Mouse (Mus musculus) CH12F3 (cell line): Measurements from ENCODE around the gene Vdac2.

Experiments
- in situ Hi-C: fragments of 300-500 bp; cut with MboI; formaldehyde crosslinking; loops from 2 replicates; pipeline ENCODE4 v1.14.3; 2020; ENCODE audit warnings: low sequenced_read_pairs

The Vdac2 gene

DNA sequence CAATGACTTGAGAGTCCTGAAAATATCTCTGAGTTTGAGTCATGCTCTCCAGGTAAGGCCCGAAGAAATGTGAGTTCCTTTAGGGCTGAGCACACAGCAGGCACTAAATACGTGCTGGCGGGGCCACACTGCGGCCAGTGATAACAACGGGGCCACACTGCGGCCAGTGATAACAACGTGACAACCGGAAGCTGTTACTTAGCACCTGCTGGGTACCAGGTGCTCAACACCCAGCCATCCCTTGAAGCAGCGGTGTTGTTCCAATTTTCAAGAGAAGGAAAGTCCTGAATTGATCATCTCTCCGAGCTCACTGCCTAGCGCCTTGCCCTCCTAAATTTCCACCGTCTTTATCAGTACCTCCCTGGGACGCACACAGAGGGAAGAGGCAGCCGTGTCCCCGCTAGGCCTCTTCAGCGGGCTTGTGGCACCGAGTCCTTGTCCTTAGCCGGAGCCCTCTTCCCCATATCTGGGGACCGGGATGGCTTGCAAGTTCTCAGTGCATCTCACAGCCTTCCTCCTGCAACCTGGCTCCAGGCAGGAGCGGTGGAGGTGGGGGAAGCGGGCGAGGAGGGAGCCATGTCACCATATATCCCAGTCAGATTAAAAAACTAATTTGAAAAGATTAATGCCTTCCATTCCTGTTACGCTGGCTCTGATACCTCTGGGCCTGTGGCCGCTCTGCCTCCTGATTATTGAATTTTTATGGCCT, 25.5 kb downstream of the Vdac2 start:
- in situ Hi-C loops, result loop anchor here (10.0 kb wide), 1 partner anchor 716 kb away; no protein-coding TSS in a partner anchor

GRCm38 (mm10) chr14:21851996-21852791, 27.2 kb downstream of the Vdac2 start:
- in situ Hi-C loops, result loop anchor here (10.0 kb wide), 1 partner anchor 717 kb away; no protein-coding TSS in a partner anchor

DNA sequence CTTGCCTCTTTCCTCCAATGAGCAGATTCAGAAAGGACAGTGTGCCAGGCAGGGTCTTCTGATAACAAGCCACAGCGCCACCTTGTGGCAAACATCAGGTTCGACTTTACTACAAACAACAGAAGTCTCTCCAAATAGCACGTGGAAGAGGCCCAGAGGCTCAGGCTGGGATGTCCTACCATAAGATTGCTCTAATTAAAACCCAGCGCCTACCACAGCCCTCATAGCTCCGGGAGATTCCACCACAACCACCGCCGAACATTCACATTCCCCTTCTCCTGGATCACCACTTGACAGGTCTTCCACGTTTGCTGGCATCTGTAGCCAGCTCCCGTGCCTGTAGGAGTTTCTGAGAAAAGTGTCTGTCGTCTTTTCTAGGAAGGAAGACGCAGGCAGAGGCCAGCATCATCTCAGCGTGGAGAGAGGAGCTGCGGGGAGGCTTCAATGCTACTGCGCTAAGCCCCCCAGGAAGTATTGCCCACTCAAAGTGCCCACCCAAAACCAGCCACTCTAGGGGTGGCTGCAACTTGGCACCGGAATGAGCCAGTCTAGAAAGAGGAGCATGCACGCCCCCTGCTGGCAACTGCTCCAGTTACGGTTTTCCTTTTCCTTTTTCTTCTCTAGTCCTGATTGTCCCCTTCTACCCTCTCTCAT, 28.5 kb downstream of the Vdac2 start:
- in situ Hi-C loops, result loop anchor here (10.0 kb wide), 1 partner anchor 719 kb away; no protein-coding TSS in a partner anchor

GRCm38 (mm10) chr14:21854271-21854670, 29.2 kb downstream of the Vdac2 start:
- in situ Hi-C loops, result loop anchor here (10.0 kb wide), 1 partner anchor 719 kb away; no protein-coding TSS in a partner anchor

- in situ Hi-C loops, result loop anchor here (10.0 kb wide), 1 partner anchor 721 kb away; no protein-coding TSS in a partner anchor
Observed at GRCm38 (mm10) chr14:21855961-21856360, 30.9 kb downstream of the Vdac2 start.

DNA sequence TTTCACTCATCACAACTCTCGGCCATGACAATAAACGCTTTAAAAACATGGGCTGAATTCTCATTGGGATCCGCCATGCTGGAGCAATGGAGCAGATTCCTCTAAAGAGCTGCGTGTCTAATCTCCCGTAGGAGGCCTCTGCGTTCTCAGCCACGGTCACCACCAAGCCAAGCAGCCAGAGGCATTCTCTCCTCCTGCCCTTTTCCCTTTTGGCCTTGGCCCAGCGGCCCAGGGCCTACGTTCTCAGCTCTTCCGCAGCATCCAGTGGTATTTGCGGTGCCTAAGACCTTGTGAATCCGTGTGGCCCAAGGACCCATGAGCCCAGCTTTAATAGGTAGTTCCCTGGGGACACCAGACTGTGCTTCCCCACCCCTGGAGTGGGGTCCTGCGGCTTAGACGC, 31.8 kb downstream of the Vdac2 start:
- in situ Hi-C loops, result loop anchor here (10.0 kb wide), 1 partner anchor 722 kb away; no protein-coding TSS in a partner anchor

DNA sequence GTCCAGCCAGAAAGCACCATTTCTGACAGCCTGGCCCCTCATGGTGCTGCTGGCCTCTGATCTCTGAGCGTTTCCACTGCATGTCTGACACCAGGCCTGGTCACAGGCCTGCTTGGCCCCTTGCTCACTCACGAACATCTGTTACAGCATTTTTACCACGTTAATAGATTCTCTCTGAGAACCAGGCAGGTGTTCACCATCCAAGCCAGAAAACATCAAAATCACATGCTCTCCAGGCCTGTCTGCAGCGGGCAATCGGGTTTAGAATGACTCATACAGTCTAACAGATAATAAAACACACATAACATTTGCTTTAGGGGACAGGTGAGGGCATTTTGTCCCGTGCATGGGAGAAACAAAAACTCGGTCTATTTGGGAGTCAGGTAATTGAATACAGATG, 41.3 kb downstream of the Vdac2 start:
- in situ Hi-C loops, result no loop called here

- in situ Hi-C loops, result no loop called here
Observed at GRCm38 (mm10) chr14:21866816-21867215, 41.8 kb downstream of the Vdac2 start.

- in situ Hi-C loops, result no loop called here
Observed at GRCm38 (mm10) chr14:21890430-21890829, 65.4 kb downstream of the Vdac2 start.

GRCm38 (mm10) chr14:21891581-21892340, 66.7 kb downstream of the Vdac2 start:
- in situ Hi-C loops, result no loop called here

- in situ Hi-C loops, result no loop called here
Observed at GRCm38 (mm10) chr14:21892341-21892659, 67.3 kb downstream of the Vdac2 start.
